Mouse (Mus musculus) G1E (cell line): ENCODE results near the gene Polh. TPM values are rescaled to one million over a fixed set of nuclear protein-coding genes. Genes with fewer than 3 reads are reported as not detected.

Experiments
- ATAC-seq: 2 replicates; pipeline ENCODE4 v1.8.0; 2016; ENCODE audit warnings: mild to moderate bottlenecking; ENCODE audit not compliant: insufficient number of reproducible peaks, poor library complexity, low FRiP score, severe bottlenecking; ENCODE audit errors: extremely low read depth
- DNase-seq: peaks from one replicate; pipeline ENCODE4 v3.0.0; 2012; ENCODE audit warnings: low spot score
- H3K27me3 ChIP-seq: 2 replicates; pipeline ENCODE4 v1.6.1; 2012; ENCODE audit warnings: mild to moderate bottlenecking, low read length, inconsistent platforms; ENCODE audit not compliant: insufficient read depth
- H3K36me3 ChIP-seq: replicated peaks from 2 replicates; pipeline ENCODE3; 2012; ENCODE audit warnings: mild to moderate bottlenecking, inconsistent platforms
- H3K4me1 ChIP-seq: 2 replicates; pipeline ENCODE4 v1.6.1; 2012; ENCODE audit warnings: low read depth, low read length, inconsistent platforms, mixed read lengths; ENCODE audit not compliant: insufficient read depth
- H3K4me3 ChIP-seq: 2 replicates; pipeline ENCODE4 v1.5.1; 2012; ENCODE audit warnings: low read depth, mild to moderate bottlenecking, inconsistent platforms, low read length, moderate library complexity, mixed read lengths
- H3K9me3 ChIP-seq: replicated peaks from 2 replicates; pipeline ENCODE4 v1.6.1; 2012; ENCODE audit warnings: inconsistent platforms
- CTCF ChIP-seq: IDR thresholded peaks from 2 replicates; pipeline ENCODE4 v1.5.1; 2012; ENCODE audit warnings: low read depth, low read length, inconsistent platforms, mixed read lengths
- GATA1 ChIP-seq: IDR thresholded peaks from 2 replicates; pipeline ENCODE4 v1.6.1; 2012; ENCODE audit warnings: borderline replicate concordance, low read length, inconsistent platforms, mixed read lengths
- GATA2 ChIP-seq: IDR thresholded peaks from 2 replicates; pipeline ENCODE4 v1.6.1; 2012; ENCODE audit warnings: low read depth, low read length, inconsistent platforms, borderline replicate concordance
- POLR2AphosphoS5 ChIP-seq: IDR thresholded peaks from 2 replicates; pipeline ENCODE4 v1.6.1; 2012; ENCODE audit warnings: low read depth, low read length, inconsistent platforms; ENCODE audit not compliant: insufficient replicate concordance
- TAL1 ChIP-seq: conservative IDR thresholded peaks from 2 replicates; pipeline ENCODE4 v1.6.1; 2012; ENCODE audit warnings: low read depth, low read length, inconsistent platforms, mixed read lengths
- polyA plus RNA-seq: library from polyadenylated mRNA; stranded (reverse); fragments of >175 nt; gene quantifications from 2 replicates; pipeline ENCODE4 v1.2.3, GENCODE M21; 2012
- total RNA-seq, 2 experiments: library from RNA; stranded (forward) in 1 of 2; stranded (reverse) in 1 of 2; fragments of 200-1000 nt in 1 of 2; fragments of >200 nt in 1 of 2; fragmentation: Nextera tagmentation in 1 of 2; gene quantifications; 2 replicates each; pipeline ENCODE4 v1.2.3; 2014 to 2017

The Polh gene
- total and polyA plus RNA-seq, 3 experiments = 2.8 to 34.6 (median 25.7) TPM

- no peak for DNase-seq
- no peak for ATAC-seq
- peaks cover 7% of the 10 kb centered on the region for H3K4me1 ChIP-seq
- peaks cover 74% of the 10 kb centered on the region for H3K36me3 ChIP-seq
- H3K27me3 ChIP-seq = peaks cover 6% of the 10 kb centered on the region; the same call in 1 of the 2 replicates
- H3K9me3 ChIP-seq = no peaks in the 10 kb centered on the region
- H3K4me3 ChIP-seq = no peak overlapping the region
- TF ChIP-seq CTCF (no peak), GATA1 (no peak), TAL1 (no peak), GATA2 (no peak), POLR2AphosphoS5 (no peak)
Observed at GRCm38 (mm10) chr17:46127814-46128493, 74.5 kb downstream of the Polh start.

GRCm38 (mm10) chr17:46126608-46127007, 75.8 kb downstream of the Polh start:
- Histone ChIP-seq H3K36me3 (peaks cover 87% of the 10 kb centered on the region), H3K27me3 (no peaks in the 10 kb centered on the region), H3K4me1 (0 out of 2 replicates have a peak, but pooled peaks cover 3% of the 10 kb centered on the region), H3K4me3 (no peak overlapping the region), H3K9me3 (no peaks in the 10 kb centered on the region)
- TF ChIP-seq GATA1 (no peak), CTCF (no peak), POLR2AphosphoS5 (no peak), GATA2 (no peak)
- ATAC-seq (no peak), DNase-seq (no peak)

- no peaks in the 10 kb centered on the region for H3K9me3 ChIP-seq
- H3K36me3 ChIP-seq = peaks cover 89% of the 10 kb centered on the region
- no peaks in the 10 kb centered on the region for H3K4me1 ChIP-seq
- no peak for ATAC-seq
- no peak for DNase-seq
- H3K4me3 ChIP-seq = no peak overlapping the region
- H3K27me3 ChIP-seq = no peaks in the 10 kb centered on the region
- TF ChIP-seq CTCF = no peak
- TF ChIP-seq GATA2 = no peak
Observed at GRCm38 (mm10) chr17:46123953-46124700, 78.3 kb downstream of the Polh start.

- DNase-seq = no peak
- ATAC-seq = no peak
- peaks cover 89% of the 10 kb centered on the region for H3K36me3 ChIP-seq
- no peaks in the 10 kb centered on the region for H3K9me3 ChIP-seq
- no peak for TF ChIP-seq GATA2
- no peaks in the 10 kb centered on the region for H3K4me1 ChIP-seq
- no peak overlapping the region for H3K4me3 ChIP-seq
- H3K27me3 ChIP-seq = no peaks in the 10 kb centered on the region
Observed at GRCm38 (mm10) chr17:46123285-46123684, 79.2 kb downstream of the Polh start.

- no peak for TF ChIP-seq GATA2
- no peak for DNase-seq
- no peaks in the 10 kb centered on the region for H3K27me3 ChIP-seq
- H3K36me3 ChIP-seq = peaks cover 89% of the 10 kb centered on the region
- no peak overlapping the region for H3K4me3 ChIP-seq
- ATAC-seq = no peak
- no peaks in the 10 kb centered on the region for H3K4me1 ChIP-seq
- no peaks in the 10 kb centered on the region for H3K9me3 ChIP-seq
Observed at GRCm38 (mm10) chr17:46122791-46123190, 79.7 kb downstream of the Polh start.

Other genes starting within 250 kb of the Polh start
- gene Vegfa, start 170.3 kb downstream of the Polh start, total RNA-seq (2014; fragmentation: Nextera tagmentation) = 106 and 145 TPM in 2 replicates
- 94.1 and 120 TPM in 2 replicates for gene Vegfa, start 170.3 kb downstream of the Polh start, total RNA-seq (2017)
- gene Vegfa, start 170.3 kb downstream of the Polh start, polyA plus RNA-seq = 51.6 and 56.0 TPM in 2 replicates
- gene Mrps18a, start 91.7 kb downstream of the Polh start, total RNA-seq (2014; fragmentation: Nextera tagmentation) = 66.4 and 87.7 TPM in 2 replicates
- gene Mrps18a, start 91.7 kb downstream of the Polh start, total RNA-seq (2017) = 55.3 and 71.3 TPM in 2 replicates
- gene Mrps18a, start 91.7 kb downstream of the Polh start, polyA plus RNA-seq = 88.7 and 110 TPM in 2 replicates
- gene Rsph9, start 58.4 kb downstream of the Polh start, total RNA-seq (2014; fragmentation: Nextera tagmentation) = not detected in 2 replicates
- gene Rsph9, start 58.4 kb downstream of the Polh start, total RNA-seq (2017) = 0.12 TPM in 1 of 2 replicates, not detected in the other
- gene Rsph9, start 58.4 kb downstream of the Polh start, polyA plus RNA-seq = not detected in 2 replicates
- gene Mad2l1bp, start 49.1 kb downstream of the Polh start, total RNA-seq (2014; fragmentation: Nextera tagmentation) = 21.7 and 27.4 TPM in 2 replicates
- gene Mad2l1bp, start 49.1 kb downstream of the Polh start, total RNA-seq (2017) = 12.7 and 14.0 TPM in 2 replicates
- 7.8 and 12.8 TPM in 2 replicates for gene Mad2l1bp, start 49.1 kb downstream of the Polh start, polyA plus RNA-seq
- 41.7 and 182 TPM in 2 replicates for gene Gtpbp2, start 41.6 kb downstream of the Polh start, total RNA-seq (2014; fragmentation: Nextera tagmentation)
- gene Gtpbp2, start 41.6 kb downstream of the Polh start, total RNA-seq (2017) = 30.3 and 31.8 TPM in 2 replicates
- gene Gtpbp2, start 41.6 kb downstream of the Polh start, polyA plus RNA-seq = 55.0 and 61.1 TPM in 2 replicates
- gene Xpo5, start 137 bp upstream of the Polh start, total RNA-seq (2014; fragmentation: Nextera tagmentation) = 65.6 and 77.6 TPM in 2 replicates
- 50.9 and 55.3 TPM in 2 replicates for gene Xpo5, start 137 bp upstream of the Polh start, total RNA-seq (2017)
- 14.1 and 24.8 TPM in 2 replicates for gene Xpo5, start 137 bp upstream of the Polh start, polyA plus RNA-seq
- 56.4 and 76.2 TPM in 2 replicates for gene Polr1c, start 45.4 kb upstream of the Polh start, total RNA-seq (2014; fragmentation: Nextera tagmentation)
- gene Polr1c, start 45.4 kb upstream of the Polh start, total RNA-seq (2017) = 64.1 and 71.0 TPM in 2 replicates
- 17.7 and 26.6 TPM in 2 replicates for gene Polr1c, start 45.4 kb upstream of the Polh start, polyA plus RNA-seq
- 31.3 and 32.5 TPM in 2 replicates for gene Yipf3, start 45.4 kb upstream of the Polh start, total RNA-seq (2014; fragmentation: Nextera tagmentation)
- 28.1 and 40.0 TPM in 2 replicates for gene Yipf3, start 45.4 kb upstream of the Polh start, total RNA-seq (2017)
- gene Yipf3, start 45.4 kb upstream of the Polh start, polyA plus RNA-seq = 72.2 and 72.4 TPM in 2 replicates
- gene Lrrc73, start 50.9 kb upstream of the Polh start, total RNA-seq (2014; fragmentation: Nextera tagmentation) = 0.38 TPM in 1 of 2 replicates, not detected in the other
- gene Lrrc73, start 50.9 kb upstream of the Polh start, total RNA-seq (2017) = 0.27 and 0.70 TPM in 2 replicates
- 1.5 and 2.4 TPM in 2 replicates for gene Lrrc73, start 50.9 kb upstream of the Polh start, polyA plus RNA-seq
- 35.3 and 48.1 TPM in 2 replicates for gene Tjap1, start 80.4 kb upstream of the Polh start, total RNA-seq (2014; fragmentation: Nextera tagmentation)
- gene Tjap1, start 80.4 kb upstream of the Polh start, total RNA-seq (2017) = 12.9 and 13.0 TPM in 2 replicates
- 110 and 121 TPM in 2 replicates for gene Tjap1, start 80.4 kb upstream of the Polh start, polyA plus RNA-seq
- gene Dlk2, start 94.8 kb upstream of the Polh start, total RNA-seq (2014; fragmentation: Nextera tagmentation) = not detected in 2 replicates
- 0.22 TPM in 1 of 2 replicates, not detected in the other for gene Dlk2, start 94.8 kb upstream of the Polh start, total RNA-seq (2017)
- not detected in 2 replicates for gene Dlk2, start 94.8 kb upstream of the Polh start, polyA plus RNA-seq
- 8.6 and 9.4 TPM in 2 replicates for gene Abcc10, start 125.7 kb upstream of the Polh start, total RNA-seq (2014; fragmentation: Nextera tagmentation)
- 3.1 and 3.8 TPM in 2 replicates for gene Abcc10, start 125.7 kb upstream of the Polh start, total RNA-seq (2017)
- 11.6 and 11.7 TPM in 2 replicates for gene Abcc10, start 125.7 kb upstream of the Polh start, polyA plus RNA-seq
- 45.3 and 46.6 TPM in 2 replicates for gene Zfp318, start 181.1 kb upstream of the Polh start, total RNA-seq (2014; fragmentation: Nextera tagmentation)
- 25.2 and 27.5 TPM in 2 replicates for gene Zfp318, start 181.1 kb upstream of the Polh start, total RNA-seq (2017)
- gene Zfp318, start 181.1 kb upstream of the Polh start, polyA plus RNA-seq = 3.5 and 4.1 TPM in 2 replicates
- not detected in 2 replicates for gene Crip3, start 226.3 kb upstream of the Polh start, total RNA-seq (2014; fragmentation: Nextera tagmentation)
- gene Crip3, start 226.3 kb upstream of the Polh start, total RNA-seq (2017) = 0.12 TPM in 1 of 2 replicates, not detected in the other
- not detected in 2 replicates for gene Crip3, start 226.3 kb upstream of the Polh start, polyA plus RNA-seq
- gene Slc22a7, start 235.8 kb upstream of the Polh start, total RNA-seq (2014; fragmentation: Nextera tagmentation) = not detected in 2 replicates
- not detected in 2 replicates for gene Slc22a7, start 235.8 kb upstream of the Polh start, total RNA-seq (2017)
- gene Slc22a7, start 235.8 kb upstream of the Polh start, polyA plus RNA-seq = not detected in 2 replicates